Mouse (Mus musculus): Measurements from ENCODE around the gene Gm20388. TPM values are rescaled to one million over a fixed set of nuclear protein-coding genes. Genes with fewer than 3 reads are reported as not detected.
A peak's percentile ranks its signal among the peaks of the same experiment; 100 is the strongest.

Gm20388 gene
- polyA plus RNA-seq, 1 experiment: 28.1 TPM

DNA sequence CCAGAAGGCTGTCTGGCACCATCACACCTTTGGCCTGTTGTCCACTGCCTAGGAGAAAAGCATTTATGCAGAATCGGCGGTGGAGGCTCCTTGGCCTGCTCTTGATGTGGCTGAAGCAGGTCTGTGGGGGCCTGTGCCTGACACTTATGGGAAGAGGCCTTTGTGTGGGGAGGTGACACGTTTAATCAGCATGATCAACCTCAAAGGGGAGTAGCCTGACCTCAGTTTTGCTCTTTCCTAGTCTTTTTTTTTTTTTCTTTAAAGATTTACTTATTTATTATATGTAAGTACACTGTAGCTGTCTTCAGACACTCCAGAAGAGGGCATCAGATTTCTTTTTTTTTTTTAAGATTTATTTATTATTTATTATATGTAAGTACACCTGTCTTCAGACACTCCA lies 2052.3 kb downstream of the Gm20388 start:
- peaks cover 5% of the 10 kb centered on the region; the same call in 1 of the 2 replicates for H3K36me3 ChIP-seq (ENCODE audit: control insufficient read depth, insufficient read depth, low read length, poor library complexity, severe bottlenecking)
- no peaks in the 10 kb centered on the region for H3K27me3 ChIP-seq (ENCODE audit: control insufficient read depth, insufficient read depth, low read length, poor library complexity, severe bottlenecking)
- no peaks in the 10 kb centered on the region for H3K9me3 ChIP-seq (replicated peaks; ENCODE audit: control insufficient read depth, insufficient read depth, low read length, poor library complexity, severe bottlenecking)
- H3K27ac ChIP-seq (ENCODE audit: insufficient read depth, low read length): no peak overlapping the region
- no peak overlapping the region for H3K4me3 ChIP-seq (ENCODE audit: low read depth, low read length)
- TF ChIP-seq POLR2A (IDR thresholded peaks at IDR 0.05; ENCODE audit: insufficient read depth, low read length) (no peak), CTCF (IDR thresholded peaks at IDR 0.05; ENCODE audit: low read depth, low read length) (no peak), EP300 (IDR thresholded peaks at IDR 0.05; ENCODE audit: insufficient read depth, low read depth, low read length) (no peak)
- no peak overlapping the region for H3K9ac ChIP-seq (ENCODE audit: low read depth, poor library complexity, severe bottlenecking)
- H3K4me1 ChIP-seq (ENCODE audit: control insufficient read depth, insufficient read depth, low read length): peaks cover 4% of the 10 kb centered on the region

DNA sequence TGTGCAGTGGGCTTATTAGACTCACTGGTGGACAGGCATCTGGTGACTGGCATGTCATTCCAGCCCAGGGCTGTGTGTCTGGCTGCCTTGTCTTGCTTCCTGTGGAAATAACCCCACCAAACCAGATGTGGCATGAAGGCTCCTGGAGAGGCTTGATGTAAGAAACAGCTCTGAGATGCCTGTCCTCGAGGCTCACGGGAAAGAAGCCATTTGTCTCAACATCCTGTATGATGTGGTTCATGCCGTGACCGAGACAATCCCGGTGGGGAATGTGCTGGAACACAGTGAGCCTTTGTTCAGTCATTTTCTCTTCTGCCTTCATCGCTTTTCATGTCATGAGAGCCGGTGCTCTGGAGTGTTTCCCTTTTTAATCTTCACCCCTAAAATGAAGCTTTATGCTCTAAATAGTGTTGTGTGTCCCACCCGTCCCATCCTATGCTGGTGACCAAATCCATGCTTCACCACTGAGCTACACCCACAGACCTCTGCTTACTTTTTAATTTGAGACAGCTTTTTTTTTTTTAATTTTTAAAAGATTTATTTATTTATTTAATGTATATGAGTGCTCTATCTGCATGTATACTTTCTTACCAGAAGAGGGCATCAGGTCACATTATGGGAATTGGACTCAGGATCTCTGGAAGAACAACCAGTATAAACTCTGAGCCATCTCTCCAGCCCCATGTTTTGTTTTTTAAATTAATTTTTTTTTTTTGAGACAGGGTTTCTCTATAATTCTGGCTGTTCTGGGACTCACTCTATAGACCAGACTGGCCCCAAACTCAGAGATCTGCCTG lies 2054.3 kb downstream of the Gm20388 start:
- H3K9me3 ChIP-seq (replicated peaks; ENCODE audit: control insufficient read depth, insufficient read depth, low read length, poor library complexity, severe bottlenecking): no peaks in the 10 kb centered on the region
- TF ChIP-seq EP300 (IDR thresholded peaks at IDR 0.05; ENCODE audit: insufficient read depth, low read depth, low read length): no peak
- TF ChIP-seq POLR2A (IDR thresholded peaks at IDR 0.05; ENCODE audit: insufficient read depth, low read length): no peak
- TF ChIP-seq CTCF (IDR thresholded peaks at IDR 0.05; ENCODE audit: low read depth, low read length): no peak
- H3K36me3 ChIP-seq (ENCODE audit: control insufficient read depth, insufficient read depth, low read length, poor library complexity, severe bottlenecking): peaks cover 5% of the 10 kb centered on the region; the same call in 1 of the 2 replicates
- peaks cover 4% of the 10 kb centered on the region for H3K4me1 ChIP-seq (ENCODE audit: control insufficient read depth, insufficient read depth, low read length)
- no peak overlapping the region for H3K4me3 ChIP-seq (ENCODE audit: low read depth, low read length)
- no peak overlapping the region for H3K9ac ChIP-seq (ENCODE audit: low read depth, poor library complexity, severe bottlenecking)
- no peaks in the 10 kb centered on the region for H3K27me3 ChIP-seq (ENCODE audit: control insufficient read depth, insufficient read depth, low read length, poor library complexity, severe bottlenecking)
- peak overlapping the region; percentile 25; the same call in 1 of the 2 replicates for H3K27ac ChIP-seq (ENCODE audit: insufficient read depth, low read length)

DNA sequence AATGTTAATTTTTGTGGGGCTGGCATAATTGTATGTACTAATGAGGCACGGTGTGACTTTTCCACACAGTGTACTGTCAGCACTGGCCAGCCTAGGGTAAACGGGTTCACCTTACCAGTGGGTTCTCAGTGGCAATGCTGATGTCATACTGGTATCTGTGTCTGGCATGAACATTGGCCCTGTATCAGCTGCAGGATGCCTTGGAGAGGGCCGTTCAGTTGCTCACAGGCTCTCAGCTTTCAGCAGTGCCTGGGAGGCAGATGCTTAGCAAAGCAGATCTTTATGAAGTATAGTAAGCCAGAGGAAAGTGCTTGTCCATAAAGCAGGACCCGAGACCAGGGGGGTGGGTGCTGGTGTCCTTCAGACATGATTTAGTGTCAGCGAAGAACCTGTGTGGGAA lies 2055.5 kb downstream of the Gm20388 start:
- no peak overlapping the region for H3K9ac ChIP-seq (ENCODE audit: low read depth, poor library complexity, severe bottlenecking)
- no peaks in the 10 kb centered on the region for H3K9me3 ChIP-seq (replicated peaks; ENCODE audit: control insufficient read depth, insufficient read depth, low read length, poor library complexity, severe bottlenecking)
- H3K4me1 ChIP-seq (ENCODE audit: control insufficient read depth, insufficient read depth, low read length): peaks cover 4% of the 10 kb centered on the region
- H3K27me3 ChIP-seq (ENCODE audit: control insufficient read depth, insufficient read depth, low read length, poor library complexity, severe bottlenecking): no peaks in the 10 kb centered on the region
- TF ChIP-seq EP300 (IDR thresholded peaks at IDR 0.05; ENCODE audit: insufficient read depth, low read depth, low read length) (no peak), POLR2A (IDR thresholded peaks at IDR 0.05; ENCODE audit: insufficient read depth, low read length) (no peak), CTCF (IDR thresholded peaks at IDR 0.05; ENCODE audit: low read depth, low read length) (no peak)
- H3K36me3 ChIP-seq (ENCODE audit: control insufficient read depth, insufficient read depth, low read length, poor library complexity, severe bottlenecking): peaks cover 2% of the 10 kb centered on the region; the same call in 1 of the 2 replicates
- no peak overlapping the region for H3K4me3 ChIP-seq (ENCODE audit: low read depth, low read length)
- no peak overlapping the region for H3K27ac ChIP-seq (ENCODE audit: insufficient read depth, low read length)

DNA sequence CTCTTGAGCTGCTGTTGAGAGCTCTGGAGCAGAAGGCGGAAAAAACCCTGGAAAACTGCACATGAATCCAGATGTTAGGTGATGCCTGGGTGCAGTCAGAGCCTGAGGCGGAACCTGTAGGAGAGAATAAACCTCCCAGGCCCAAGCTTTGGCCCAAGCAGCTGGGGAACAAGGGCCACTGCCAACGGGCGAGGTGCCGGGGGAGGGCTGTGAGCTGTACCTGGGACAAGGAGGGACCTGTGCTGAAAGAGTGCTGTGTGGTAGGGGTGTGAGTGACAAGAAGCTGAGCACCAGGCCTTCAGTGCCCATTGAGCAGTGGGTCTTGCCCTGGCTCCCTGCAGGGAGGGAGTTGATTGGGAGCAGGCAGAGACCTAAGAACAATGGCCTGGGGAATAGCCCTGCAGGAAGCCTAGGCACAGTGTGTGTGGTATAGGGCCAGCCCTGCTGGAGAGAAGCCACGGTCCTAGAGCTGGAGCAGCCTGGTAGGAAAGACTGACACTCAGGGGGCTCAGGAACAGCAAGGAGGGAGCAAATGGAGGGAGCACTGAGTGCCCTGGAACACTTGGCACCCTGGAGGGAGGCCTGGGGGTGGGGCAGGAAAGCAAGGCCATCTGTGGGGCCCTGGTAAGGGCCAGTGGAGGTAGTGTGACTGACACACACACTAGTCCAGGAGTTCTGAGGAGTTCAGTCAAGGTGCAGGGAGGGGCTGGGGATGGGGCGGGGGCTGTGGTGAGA lies 2056.2 kb downstream of the Gm20388 start:
- no peak overlapping the region for H3K4me3 ChIP-seq (ENCODE audit: low read depth, low read length)

DNA sequence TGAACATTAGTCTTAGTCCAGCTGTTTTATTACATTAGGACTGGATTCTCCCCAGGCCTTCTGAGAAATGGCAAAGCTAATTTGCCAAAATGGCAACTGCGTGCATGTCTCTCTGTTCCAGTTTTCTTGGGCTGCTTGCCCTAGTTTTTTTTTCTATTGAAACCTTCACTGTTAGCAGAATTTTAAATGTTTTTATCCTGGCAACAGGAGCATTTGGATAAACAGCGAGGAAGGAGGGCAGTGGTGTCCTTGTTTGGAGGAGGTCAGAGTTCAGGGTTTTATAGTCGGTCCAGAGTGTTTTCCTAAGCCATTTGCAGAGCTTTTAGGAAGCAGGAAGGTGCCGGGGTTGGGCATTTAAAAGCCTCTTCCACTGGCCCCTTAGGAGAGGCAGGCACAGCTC lies 2057.3 kb downstream of the Gm20388 start:
- H3K27me3 ChIP-seq (ENCODE audit: control insufficient read depth, insufficient read depth, low read length, poor library complexity, severe bottlenecking): no peaks in the 10 kb centered on the region
- H3K36me3 ChIP-seq (ENCODE audit: control insufficient read depth, insufficient read depth, low read length, poor library complexity, severe bottlenecking): no peaks in the 10 kb centered on the region
- H3K27ac ChIP-seq (ENCODE audit: insufficient read depth, low read length): no peak overlapping the region
- H3K4me3 ChIP-seq (ENCODE audit: low read depth, low read length): no peak overlapping the region
- H3K4me1 ChIP-seq (ENCODE audit: control insufficient read depth, insufficient read depth, low read length): peaks cover 4% of the 10 kb centered on the region
- H3K9me3 ChIP-seq (replicated peaks; ENCODE audit: control insufficient read depth, insufficient read depth, low read length, poor library complexity, severe bottlenecking): no peaks in the 10 kb centered on the region
- TF ChIP-seq EP300 (IDR thresholded peaks at IDR 0.05; ENCODE audit: insufficient read depth, low read depth, low read length) (no peak), CTCF (IDR thresholded peaks at IDR 0.05; ENCODE audit: low read depth, low read length) (no peak), POLR2A (IDR thresholded peaks at IDR 0.05; ENCODE audit: insufficient read depth, low read length) (no peak)
- no peak overlapping the region for H3K9ac ChIP-seq (ENCODE audit: low read depth, poor library complexity, severe bottlenecking)

More for the DNA sequence above, 2056.2 kb downstream of the Gm20388 start:
- no peaks in the 10 kb centered on the region for H3K9me3 ChIP-seq (replicated peaks; ENCODE audit: control insufficient read depth, insufficient read depth, low read length, poor library complexity, severe bottlenecking)
- H3K27ac ChIP-seq (ENCODE audit: insufficient read depth, low read length): no peak overlapping the region
- no peaks in the 10 kb centered on the region for H3K27me3 ChIP-seq (ENCODE audit: control insufficient read depth, insufficient read depth, low read length, poor library complexity, severe bottlenecking)
- H3K36me3 ChIP-seq (ENCODE audit: control insufficient read depth, insufficient read depth, low read length, poor library complexity, severe bottlenecking): no peaks in the 10 kb centered on the region
- no peak overlapping the region for H3K9ac ChIP-seq (ENCODE audit: low read depth, poor library complexity, severe bottlenecking)
- TF ChIP-seq POLR2A (IDR thresholded peaks at IDR 0.05; ENCODE audit: insufficient read depth, low read length) (no peak), CTCF (IDR thresholded peaks at IDR 0.05; ENCODE audit: low read depth, low read length) (no peak), EP300 (IDR thresholded peaks at IDR 0.05; ENCODE audit: insufficient read depth, low read depth, low read length) (no peak)
- H3K4me1 ChIP-seq (ENCODE audit: control insufficient read depth, insufficient read depth, low read length): peaks cover 4% of the 10 kb centered on the region

DNA sequence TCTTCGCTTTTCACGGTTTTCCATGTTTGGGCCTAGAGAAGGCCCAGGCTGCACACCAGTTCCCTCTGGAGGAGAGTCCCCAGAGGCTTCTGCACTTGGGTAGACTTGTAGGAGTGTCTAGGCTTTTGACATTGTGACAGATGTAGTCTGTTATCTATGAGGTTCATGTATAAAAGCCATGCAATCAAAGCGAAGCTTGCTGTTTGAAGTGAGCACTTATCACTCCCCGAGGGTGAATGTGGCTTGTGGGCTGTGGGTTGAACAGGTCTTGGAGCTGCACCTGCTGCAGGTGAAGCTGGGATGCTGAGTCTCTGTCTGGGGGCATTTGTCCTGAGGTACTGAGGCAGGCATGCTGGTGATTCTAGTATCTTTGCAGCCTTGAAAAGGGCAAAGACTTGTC lies 2057.9 kb downstream of the Gm20388 start:
- H3K9me3 ChIP-seq (replicated peaks; ENCODE audit: control insufficient read depth, insufficient read depth, low read length, poor library complexity, severe bottlenecking): no peaks in the 10 kb centered on the region
- H3K36me3 ChIP-seq (ENCODE audit: control insufficient read depth, insufficient read depth, low read length, poor library complexity, severe bottlenecking): no peaks in the 10 kb centered on the region
- H3K27me3 ChIP-seq (ENCODE audit: control insufficient read depth, insufficient read depth, low read length, poor library complexity, severe bottlenecking): no peaks in the 10 kb centered on the region
- H3K4me1 ChIP-seq (ENCODE audit: control insufficient read depth, insufficient read depth, low read length): peaks cover 4% of the 10 kb centered on the region
- no peak overlapping the region for H3K9ac ChIP-seq (ENCODE audit: low read depth, poor library complexity, severe bottlenecking)
- no peak for TF ChIP-seq CTCF (IDR thresholded peaks at IDR 0.05; ENCODE audit: low read depth, low read length)
- TF ChIP-seq EP300 (IDR thresholded peaks at IDR 0.05; ENCODE audit: insufficient read depth, low read depth, low read length): no peak
- TF ChIP-seq POLR2A (IDR thresholded peaks at IDR 0.05; ENCODE audit: insufficient read depth, low read length): no peak
- no peak overlapping the region for H3K4me3 ChIP-seq (ENCODE audit: low read depth, low read length)
- H3K27ac ChIP-seq (ENCODE audit: insufficient read depth, low read length): no peak overlapping the region

All from ES-Bruce4 (cell line).